Mouse (Mus musculus) liver, postnatal 0 days (tissue): ENCODE measurements around the gene Srsf6.

Source experiments
- CTCF ChIP-seq: sonication (generic); IDR thresholded peaks from 2 replicates; pipeline ENCODE4 v1.5.1; 2016; ENCODE audit warnings: antibody characterized with exemption, low read depth
- EP300 ChIP-seq: IDR thresholded peaks from 2 replicates; pipeline ENCODE4 v1.6.1; 2016; ENCODE audit warnings: antibody characterized with exemption, low read depth, mild to moderate bottlenecking

GRCm38 (mm10) chr2:162914040-162914439, 17.3 kb upstream of the Srsf6 start:
- TF ChIP-seq CTCF (no peak), EP300 (no peak)
